Mouse (Mus musculus) liver, embryonic 15.5 days (tissue): ENCODE data around the gene Mib2. TPM values are rescaled to one million over a fixed set of nuclear protein-coding genes. Genes with fewer than 3 reads are reported as not detected.
A peak's percentile ranks its signal among the peaks of the same experiment; 100 is the strongest.
"Not testable (repeated sequence)": the region's sequence is repeated elsewhere in the genome, so short reads cannot be mapped to it uniquely, and the experiment has no call there.

Experiments
- ATAC-seq: fragments of 200-750 bp; cut with Nextera tagmentation; 2 replicates; pipeline ENCODE4 v1.8.0; 2017; ENCODE audit warnings: moderate number of reproducible peaks, mild to moderate bottlenecking, moderate library complexity; ENCODE audit not compliant: insufficient read depth
- H3K27ac ChIP-seq: fragments of 300-500 bp; sonication (generic); replicated peaks from 2 replicates; pipeline ENCODE4 v1.5.1; 2015; ENCODE audit warnings: mild to moderate bottlenecking, inconsistent platforms
- H3K27me3 ChIP-seq: fragments of 300-500 bp; sonication (generic); 2 replicates; pipeline ENCODE4 v1.6.1; 2015; ENCODE audit warnings: mild to moderate bottlenecking, inconsistent platforms
- H3K36me3 ChIP-seq: fragments of 300-500 bp; sonication (generic); replicated peaks from 2 replicates; pipeline ENCODE4 v1.6.1; 2015; ENCODE audit warnings: moderate library complexity, mild to moderate bottlenecking, inconsistent platforms
- H3K4me1 ChIP-seq: fragments of 300-500 bp; sonication (generic); replicated peaks from 2 replicates; pipeline ENCODE4 v1.6.1; 2015; ENCODE audit warnings: inconsistent platforms
- H3K4me2 ChIP-seq: fragments of 300-500 bp; sonication (generic); 2 replicates; pipeline ENCODE4 v1.6.1; 2015; ENCODE audit warnings: moderate library complexity, mild to moderate bottlenecking, inconsistent platforms
- H3K4me3 ChIP-seq: fragments of 300-500 bp; sonication (generic); replicated peaks from 2 replicates; pipeline ENCODE4 v1.5.1; 2015; ENCODE audit warnings: mild to moderate bottlenecking, inconsistent platforms
- H3K9ac ChIP-seq: fragments of 300-500 bp; sonication (generic); 2 replicates; pipeline ENCODE4 v1.6.1; 2015; ENCODE audit warnings: moderate library complexity, mild to moderate bottlenecking, inconsistent platforms
- H3K9me3 ChIP-seq: fragments of 300-500 bp; sonication (generic); replicated peaks from 2 replicates; pipeline ENCODE4 v1.6.1; 2016; ENCODE audit warnings: inconsistent platforms
- WGBS: fragments of 180-500 bp; shearing (Covaris S2); methylation state at CpG from one replicate; pipeline ENCODE4 v1.1.7; 2015; ENCODE audit warnings: mixed read lengths; ENCODE audit not compliant: insufficient replicate concordance; 5-methylcytosine and 5-hydroxymethylcytosine counted together
- polyA plus RNA-seq: library from polyadenylated mRNA; unstranded; fragments of >200 nt; fragmentation: Nextera tagmentation; extraction: Ambion mirVana; gene quantifications from 2 replicates; pipeline ENCODE4 v1.2.1, GENCODE M21; 2015

The Mib2 gene
- polyA plus RNA-seq, 1 experiment from 2014 or later = 3.8 TPM

DNA sequence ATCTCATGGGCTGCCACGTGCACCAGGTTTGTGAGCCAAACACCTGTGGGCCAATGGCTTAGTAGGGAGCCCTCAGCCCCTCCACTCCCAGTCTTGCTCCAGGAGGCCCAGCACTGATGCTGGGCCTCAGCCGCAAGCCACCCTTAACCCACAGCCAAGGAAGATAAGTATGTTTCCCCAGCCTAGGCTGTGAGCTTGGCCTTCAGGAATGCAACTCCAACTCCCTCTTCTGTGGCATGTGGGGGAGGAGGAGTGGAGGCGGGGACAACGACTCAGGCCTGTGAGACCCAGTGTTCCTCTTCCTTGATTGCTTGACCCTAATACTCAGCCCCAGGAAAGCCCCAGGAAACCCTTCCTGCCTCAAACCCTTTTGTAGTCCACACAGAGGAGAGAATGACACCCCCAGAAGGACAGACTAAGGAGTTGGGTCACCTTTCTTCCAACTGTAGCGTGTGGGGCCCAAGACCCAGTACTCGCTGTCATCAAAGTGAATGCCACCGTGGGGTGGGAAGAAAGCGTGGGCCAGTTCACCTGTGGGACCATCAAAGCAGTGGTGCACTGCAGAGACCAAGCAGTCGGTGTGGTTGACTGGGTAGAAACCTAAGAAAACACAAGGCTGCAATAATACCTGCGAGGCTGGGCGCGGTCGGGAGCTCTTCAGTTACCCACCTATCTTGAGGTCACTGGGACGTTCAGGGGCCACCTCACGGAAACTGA lies 17.3 kb downstream of the Mib2 start:
- H3K36me3 ChIP-seq = peaks cover 49% of the 10 kb centered on the region
- H3K9me3 ChIP-seq = no peaks in the 10 kb centered on the region
- no peak overlapping the region for H3K27ac ChIP-seq
- no peak overlapping the region for H3K9ac ChIP-seq
- no peak overlapping the region for H3K4me3 ChIP-seq
- 58% methylated on average over 15 of the region's 15 CpGs for WGBS
- peaks cover 30% of the 10 kb centered on the region for H3K4me1 ChIP-seq
- no peak for ATAC-seq
- no peak overlapping the region for H3K4me2 ChIP-seq
- peaks cover 60% of the 10 kb centered on the region for H3K27me3 ChIP-seq

- Histone ChIP-seq H3K4me2 (no peak overlapping the region), H3K36me3 (peaks cover 62% of the 10 kb centered on the region), H3K27me3 (peaks cover 39% of the 10 kb centered on the region), H3K9me3 (no peaks in the 10 kb centered on the region), H3K4me1 (peaks cover 19% of the 10 kb centered on the region), H3K27ac (no peak overlapping the region), H3K4me3 (no peak overlapping the region), H3K9ac (no peak overlapping the region)
- WGBS = 84% methylated on average over 11 of the region's 11 CpGs
- no peak for ATAC-seq
These were observed 19.6 kb downstream of the Mib2 start for GRCm38 (mm10) chr4:155649355-155649754.

GRCm38 (mm10) chr4:155645721-155646120 lies 23.3 kb downstream of the Mib2 start:
- Histone ChIP-seq H3K4me2 (no peak overlapping the region), H3K27ac (no peak overlapping the region), H3K9me3 (no peaks in the 10 kb centered on the region), H3K4me3 (no peak overlapping the region), H3K9ac (no peak overlapping the region), H3K36me3 (peaks cover 87% of the 10 kb centered on the region), H3K4me1 (no peaks in the 10 kb centered on the region), H3K27me3 (peaks cover 2% of the 10 kb centered on the region)
- WGBS = 85% methylated on average over 5 of the region's 5 CpGs
- ATAC-seq = no peak

DNA sequence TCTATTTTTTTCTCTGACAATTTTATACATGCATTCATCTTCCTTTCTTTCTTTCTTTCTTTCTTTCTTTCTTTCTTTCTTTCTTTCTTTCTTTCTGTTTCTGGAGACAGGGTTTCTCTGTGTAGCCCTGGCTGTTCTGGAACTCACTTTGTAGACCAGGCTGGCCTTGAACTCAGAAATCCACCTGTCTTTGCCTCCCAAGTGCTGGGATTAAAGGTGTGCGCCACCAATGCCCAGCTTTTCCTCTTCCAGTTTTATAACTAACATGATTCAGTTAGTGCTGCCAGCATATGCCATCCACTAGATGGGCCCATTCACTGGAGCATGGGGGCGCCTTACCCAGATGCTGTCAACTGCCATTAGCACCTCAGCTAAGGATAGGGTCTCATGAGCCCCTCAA lies 23.7 kb downstream of the Mib2 start, which contains the start of gene Gm10563:
Gene Gm10563, minus strand, starts transcription at position 101 of the 400 bp plus-strand sequence.
- H3K9me3 ChIP-seq, H3K4me3 ChIP-seq, H3K9ac ChIP-seq, H3K4me1 ChIP-seq, ATAC-seq, H3K27me3 ChIP-seq, H3K4me2 ChIP-seq, H3K27ac ChIP-seq: not testable (repeated sequence)
- peaks cover 87% of the 10 kb centered on the region for H3K36me3 ChIP-seq
- 87% methylated on average over 2 of the region's 2 CpGs for WGBS

DNA sequence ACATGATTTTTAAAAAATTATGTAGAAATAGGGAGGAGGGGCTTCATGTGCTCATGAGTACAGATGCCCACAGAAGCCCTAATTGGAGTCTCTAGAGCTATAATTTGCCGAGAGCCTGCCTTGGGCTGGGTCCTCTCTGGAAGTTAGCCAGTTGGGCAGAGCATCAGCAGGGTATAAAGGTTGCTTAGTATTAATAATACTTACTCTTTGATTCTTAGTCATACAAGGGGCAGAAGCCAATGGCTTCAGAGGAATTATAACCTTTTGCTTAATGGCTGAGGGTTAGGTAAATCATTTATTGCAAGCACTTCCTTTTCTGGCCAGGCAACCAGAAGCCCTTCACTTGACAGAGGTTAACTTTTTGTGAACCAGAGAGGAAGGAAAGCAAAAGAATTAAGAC lies 25.5 kb downstream of the Mib2 start:
- ATAC-seq = no peak
- Histone ChIP-seq H3K9ac (no peak overlapping the region), H3K27ac (no peak overlapping the region), H3K4me1 (no peaks in the 10 kb centered on the region), H3K4me2 (no peak overlapping the region), H3K27me3 (no peaks in the 10 kb centered on the region), H3K9me3 (no peaks in the 10 kb centered on the region), H3K36me3 (peaks cover 84% of the 10 kb centered on the region), H3K4me3 (no peak overlapping the region)
- 73% methylated on average over 1 of the region's 1 CpGs for whole genome bisulfite sequencing

- Histone ChIP-seq H3K4me1 (no peaks in the 10 kb centered on the region), H3K4me3 (no peak overlapping the region), H3K9me3 (no peaks in the 10 kb centered on the region), H3K4me2 (no peak overlapping the region), H3K36me3 (peaks cover 89% of the 10 kb centered on the region), H3K27ac (no peak overlapping the region), H3K9ac (no peak overlapping the region), H3K27me3 (no peaks in the 10 kb centered on the region)
- ATAC-seq = no peak
These were observed 33.1 kb downstream of the Mib2 start for GRCm38 (mm10) chr4:155635766-155636499.

GRCm38 (mm10) chr4:155630267-155630666 lies 38.7 kb downstream of the Mib2 start:
- H3K36me3 ChIP-seq = peaks cover 76% of the 10 kb centered on the region
- 62% methylated on average over 6 of the region's 6 CpGs for WGBS

GRCm38 (mm10) chr4:155624338-155625291 lies 44.4 kb downstream of the Mib2 start, which contains the start of gene Cdk11b:
Gene Cdk11b (plus strand): TSS chr4:155624854.
- peak; percentile 100 for ATAC-seq
- under 1% methylated on average over 84 of the region's 84 CpGs for WGBS
- Histone ChIP-seq H3K4me2 (peak within 1 kb of the TSS; percentile 73), H3K4me1 (peaks cover 13% of the 10 kb centered on the region), H3K27me3 (no peaks in the 10 kb centered on the region), H3K4me3 (peak within 1 kb of the TSS; percentile 94), H3K9ac (peak within 1 kb of the TSS; percentile 74), H3K27ac (peak within 1 kb of the TSS; percentile 94), H3K36me3 (peaks cover 52% of the 10 kb centered on the region), H3K9me3 (no peaks in the 10 kb centered on the region)

More at GRCm38 (mm10) chr4:155630267-155630666, 38.7 kb downstream of the Mib2 start:
- no peak overlapping the region for H3K4me2 ChIP-seq
- peaks cover 4% of the 10 kb centered on the region for H3K4me1 ChIP-seq
- H3K9ac ChIP-seq = no peak overlapping the region
- no peak overlapping the region for H3K4me3 ChIP-seq
- H3K27me3 ChIP-seq = no peaks in the 10 kb centered on the region
- H3K9me3 ChIP-seq = no peaks in the 10 kb centered on the region
- no peak overlapping the region for H3K27ac ChIP-seq
- ATAC-seq = no peak

DNA sequence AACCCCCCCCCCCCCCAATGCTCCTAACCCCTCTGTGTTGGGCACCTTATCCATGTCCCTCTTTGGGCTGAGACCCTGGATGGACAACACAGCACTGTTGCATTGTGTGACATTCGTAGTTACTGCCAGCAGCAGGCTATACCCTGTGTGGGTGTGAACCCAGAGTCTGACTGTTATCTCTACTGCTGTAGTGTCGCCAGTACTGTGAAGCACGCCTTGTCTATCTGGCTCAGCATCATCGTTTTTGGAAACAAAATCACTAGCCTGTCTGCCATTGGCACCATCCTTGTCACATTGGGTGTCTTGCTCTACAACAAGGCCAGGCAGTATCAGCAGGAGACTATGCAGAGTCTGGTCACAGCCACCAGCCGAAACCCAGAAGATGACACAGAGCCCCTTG lies 50.7 kb downstream of the Mib2 start:
- ATAC-seq = peak; percentile 52; the same call in 1 of the 2 replicates
- H3K27me3 ChIP-seq = no peaks in the 10 kb centered on the region
- peaks cover 8% of the 10 kb centered on the region for H3K4me1 ChIP-seq
- no peaks in the 10 kb centered on the region for H3K9me3 ChIP-seq
- H3K36me3 ChIP-seq = peaks cover 82% of the 10 kb centered on the region
- no peak overlapping the region for H3K27ac ChIP-seq
- 52% methylated on average over 5 of the region's 5 CpGs for WGBS
- no peak overlapping the region for H3K4me3 ChIP-seq
- no peak overlapping the region for H3K9ac ChIP-seq
- no peak overlapping the region for H3K4me2 ChIP-seq

DNA sequence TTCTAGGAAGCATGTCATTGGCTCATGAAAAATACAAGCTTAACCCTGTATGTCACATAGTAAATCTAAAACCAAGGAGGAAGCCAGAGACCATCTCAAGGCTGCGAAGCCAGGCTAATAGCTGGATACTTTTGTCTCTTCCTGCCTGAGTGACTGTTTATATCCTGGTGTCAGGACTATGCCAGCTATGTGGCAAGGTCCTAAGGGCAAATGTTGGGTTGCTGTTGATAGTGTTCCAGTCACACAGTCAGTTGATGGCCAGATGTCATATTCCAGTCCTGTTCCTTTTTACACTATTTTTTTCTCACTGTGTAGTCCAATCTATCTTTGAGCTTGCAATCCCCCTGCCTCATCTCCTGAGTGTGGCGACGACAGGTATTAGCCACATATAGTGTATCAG lies 55.7 kb downstream of the Mib2 start:
- Histone ChIP-seq H3K9ac (no peak overlapping the region), H3K4me2 (no peak overlapping the region), H3K4me1 (peaks cover 2% of the 10 kb centered on the region; the same call in 1 of the 2 replicates), H3K27ac (no peak overlapping the region), H3K4me3 (no peak overlapping the region), H3K27me3 (no peaks in the 10 kb centered on the region), H3K9me3 (no peaks in the 10 kb centered on the region), H3K36me3 (peaks cover 84% of the 10 kb centered on the region)
- ATAC-seq = no peak
- WGBS = 81% methylated on average over 3 of the region's 3 CpGs
